Mouse (Mus musculus): ENCODE measurements around the gene Coq10a. TPM values are rescaled to one million over a fixed set of nuclear protein-coding genes. Genes with fewer than 3 reads are reported as not detected.

Coq10a gene
- polyA plus RNA-seq, 1 experiment from 2014 or later = 19.7 TPM

- 12% methylated on average over 4 of the region's 4 CpGs for WGBS
- ATAC-seq (replicated peaks; ENCODE audit: low FRiP score, low read depth) (no peak), DNase-seq (ENCODE audit: low spot score) (peak; percentile 54)
- H3K4me1 ChIP-seq (replicated peaks; ENCODE audit: insufficient read depth, low read length) = peaks cover 15% of the 10 kb centered on the region
- H3K27ac ChIP-seq = peak overlapping the region; percentile 95
- peaks cover 7% of the 10 kb centered on the region for H3K36me3 ChIP-seq (ENCODE audit: insufficient read depth, low read length)
- no peaks in the 10 kb centered on the region for H3K27me3 ChIP-seq (ENCODE audit: insufficient read depth, low read length)
- H3K4me3 ChIP-seq (replicated peaks; ENCODE audit: low read depth, low read length) = peak overlapping the region; percentile 80
- no peak for TF ChIP-seq CTCF (IDR thresholded peaks at IDR 0.05; ENCODE audit: low read depth)
- peak overlapping the region; percentile 43; the same call in 1 of the 2 replicates for H3K9ac ChIP-seq (ENCODE audit: low read depth, low read length)
- H3K9me3 ChIP-seq (replicated peaks; ENCODE audit: low read length) = no peaks in the 10 kb centered on the region
- H3K4me2 ChIP-seq (ENCODE audit: low read length) = peak overlapping the region; percentile 86
These were observed 41.7 kb upstream of the Coq10a start for GRCm38 (mm10) chr10:128410560-128410845.

DNA sequence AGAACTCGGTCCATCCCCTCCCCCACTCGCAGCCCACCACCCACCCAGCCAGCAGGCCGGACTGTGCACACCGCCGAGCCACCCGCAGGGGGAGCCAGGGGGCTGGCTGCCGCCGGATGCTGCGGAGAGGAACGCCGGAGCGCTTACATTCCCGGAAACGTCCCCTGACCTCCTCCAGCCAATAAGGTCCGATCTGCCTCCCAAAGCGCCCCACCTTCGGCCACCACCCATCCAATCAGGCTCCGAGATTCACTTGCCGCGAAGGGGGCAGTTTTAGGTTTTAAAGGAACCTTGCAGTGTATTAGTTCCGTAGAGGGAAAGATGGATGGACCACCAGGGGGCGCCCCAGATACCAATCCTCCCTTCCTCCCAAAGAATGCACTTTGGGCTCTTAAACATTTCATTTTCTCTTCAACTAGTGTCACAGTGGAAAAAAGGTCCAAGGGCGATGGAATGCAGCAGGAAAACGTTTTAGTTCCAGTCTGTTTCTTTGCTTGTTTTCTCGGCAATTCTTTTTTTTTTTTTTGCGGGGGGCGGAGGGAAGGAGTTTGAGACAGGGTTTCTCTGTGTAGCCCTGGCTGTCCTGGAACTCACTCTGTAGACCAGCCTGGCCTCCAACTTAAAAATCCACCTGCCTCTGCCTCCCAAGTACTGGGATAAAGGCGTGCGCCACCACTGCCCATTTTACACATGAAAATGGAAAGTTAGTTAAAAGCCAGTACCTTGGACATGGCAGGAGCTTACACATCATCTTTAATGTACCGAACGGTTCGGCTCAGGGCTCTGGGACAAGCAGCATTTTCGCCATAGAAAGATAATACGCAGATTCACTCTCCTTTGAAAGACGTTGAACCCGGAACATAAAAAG, 41.1 kb upstream of the Coq10a start:
- H3K36me3 ChIP-seq (ENCODE audit: insufficient read depth, low read length) = peaks cover 4% of the 10 kb centered on the region; the same call in 1 of the 2 replicates
- ATAC-seq (replicated peaks; ENCODE audit: low FRiP score, low read depth) (peak; percentile 88), DNase-seq (ENCODE audit: low spot score) (peak; percentile 100)
- H3K9me3 ChIP-seq (replicated peaks; ENCODE audit: low read length) = no peaks in the 10 kb centered on the region
- H3K27ac ChIP-seq = peak overlapping the region; percentile 95
- WGBS = 5% methylated on average over 35 of the region's 36 CpGs
- peak; percentile 92 for TF ChIP-seq CTCF (IDR thresholded peaks at IDR 0.05; ENCODE audit: low read depth)
- peak overlapping the region; percentile 80 for H3K4me3 ChIP-seq (replicated peaks; ENCODE audit: low read depth, low read length)
- H3K4me1 ChIP-seq (replicated peaks; ENCODE audit: insufficient read depth, low read length) = peaks cover 15% of the 10 kb centered on the region
- peak overlapping the region; percentile 96 for H3K4me2 ChIP-seq (ENCODE audit: low read length)
- H3K27me3 ChIP-seq (ENCODE audit: insufficient read depth, low read length) = no peaks in the 10 kb centered on the region
- peak overlapping the region; percentile 73 for H3K9ac ChIP-seq (ENCODE audit: low read depth, low read length)

DNA sequence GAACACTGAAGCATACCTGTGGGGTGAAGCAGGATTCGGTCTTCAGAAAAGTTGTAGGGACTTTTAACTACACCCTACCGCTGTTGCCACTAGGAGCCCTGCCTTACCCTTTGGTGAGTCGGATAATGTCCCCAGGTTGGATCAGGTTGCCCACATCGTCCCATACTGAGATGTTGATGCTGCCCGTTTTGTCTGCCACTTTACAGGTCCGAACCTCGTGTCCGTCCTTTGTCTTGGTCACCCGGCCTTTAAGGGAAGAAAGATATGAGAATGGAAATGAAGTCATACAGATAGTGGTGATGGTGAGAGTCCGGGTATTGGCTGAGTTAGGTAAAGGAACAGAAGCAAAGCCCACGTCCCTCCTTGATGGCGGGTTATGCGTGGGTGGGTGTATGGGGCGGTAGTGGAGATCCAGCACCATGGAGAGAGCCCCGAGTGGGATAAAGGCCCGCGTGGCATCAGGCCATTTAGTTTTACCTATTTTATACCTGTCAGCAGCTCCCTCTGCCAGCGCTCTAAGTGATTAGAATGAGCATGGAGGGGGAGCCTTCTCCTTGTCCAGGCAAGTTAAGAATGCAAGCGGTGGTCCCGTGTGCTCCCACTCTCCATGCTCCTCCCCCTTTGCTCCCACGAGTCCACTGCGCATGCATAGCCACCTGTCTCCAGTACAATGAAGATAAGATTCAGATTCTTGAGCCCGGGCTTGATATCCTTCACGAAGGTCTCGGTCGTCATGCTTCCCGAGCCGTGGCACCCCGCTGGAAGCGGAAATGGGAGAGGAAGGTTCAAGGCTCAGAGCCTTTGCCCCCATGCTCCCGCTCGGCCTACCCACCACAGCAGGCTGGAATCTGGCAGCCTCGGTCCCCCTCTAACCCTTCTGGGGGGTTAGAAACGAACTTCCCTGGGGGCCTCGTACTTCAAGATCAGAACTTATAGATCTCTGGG, 40.1 kb upstream of the Coq10a start:
- TF ChIP-seq CTCF (IDR thresholded peaks at IDR 0.05; ENCODE audit: low read depth) = no peak
- peaks cover 15% of the 10 kb centered on the region for H3K4me1 ChIP-seq (replicated peaks; ENCODE audit: insufficient read depth, low read length)
- peak overlapping the region; percentile 77 for H3K27ac ChIP-seq
- peak overlapping the region; percentile 66 for H3K4me3 ChIP-seq (replicated peaks; ENCODE audit: low read depth, low read length)
- H3K9ac ChIP-seq (ENCODE audit: low read depth, low read length) = peak overlapping the region; percentile 73
- no peak for ATAC-seq (replicated peaks; ENCODE audit: low FRiP score, low read depth)
- DNase-seq (ENCODE audit: low spot score) = peak; percentile 47
- H3K4me2 ChIP-seq (ENCODE audit: low read length) = peak overlapping the region; percentile 96
- 15% methylated on average over 35 of the region's 35 CpGs for WGBS
- no peaks in the 10 kb centered on the region for H3K9me3 ChIP-seq (replicated peaks; ENCODE audit: low read length)
- H3K36me3 ChIP-seq (ENCODE audit: insufficient read depth, low read length) = peaks cover 4% of the 10 kb centered on the region; the same call in 1 of the 2 replicates
- H3K27me3 ChIP-seq (ENCODE audit: insufficient read depth, low read length) = no peaks in the 10 kb centered on the region

- H3K27ac ChIP-seq = no peak overlapping the region
- ATAC-seq (replicated peaks; ENCODE audit: low FRiP score, low read depth) (no peak), DNase-seq (ENCODE audit: low spot score) (no peak)
- H3K4me1 ChIP-seq (replicated peaks; ENCODE audit: insufficient read depth, low read length) = 0 out of 2 replicates have a peak, but pooled peaks cover 4% of the 10 kb centered on the region
- 85% methylated on average over 7 of the region's 7 CpGs for WGBS
- no peaks in the 10 kb centered on the region for H3K9me3 ChIP-seq (replicated peaks; ENCODE audit: low read length)
- TF ChIP-seq CTCF (IDR thresholded peaks at IDR 0.05; ENCODE audit: low read depth) = no peak
- H3K4me2 ChIP-seq (ENCODE audit: low read length) = no peak overlapping the region
- no peak overlapping the region for H3K9ac ChIP-seq (ENCODE audit: low read depth, low read length)
- H3K27me3 ChIP-seq (ENCODE audit: insufficient read depth, low read length) = no peaks in the 10 kb centered on the region
- no peak overlapping the region for H3K4me3 ChIP-seq (replicated peaks; ENCODE audit: low read depth, low read length)
- peaks cover 4% of the 10 kb centered on the region; the same call in 1 of the 2 replicates for H3K36me3 ChIP-seq (ENCODE audit: insufficient read depth, low read length)
These were observed 35.1 kb upstream of the Coq10a start for GRCm38 (mm10) chr10:128403931-128404330.

DNA sequence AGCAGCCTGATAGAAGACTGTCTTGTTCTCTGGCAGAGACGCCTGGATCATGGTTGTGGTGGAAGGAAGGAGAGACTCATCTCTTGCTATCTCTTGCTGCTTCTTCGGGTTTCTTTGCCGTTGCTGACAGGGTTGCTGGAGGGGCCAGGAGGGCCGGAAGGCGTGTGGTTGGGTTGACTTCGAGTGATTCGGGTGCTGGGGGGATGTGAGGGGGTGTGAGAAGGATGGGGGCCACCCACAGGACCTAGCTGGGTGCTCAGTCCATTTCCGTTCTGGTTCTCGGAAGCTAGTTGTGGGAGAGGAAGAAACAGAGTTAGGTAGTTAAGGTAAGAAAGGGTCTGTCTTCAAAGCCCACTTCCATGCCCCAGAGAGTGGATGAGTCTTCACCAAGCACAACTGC, 32.8 kb upstream of the Coq10a start:
- DNase-seq (ENCODE audit: low spot score) (no peak), ATAC-seq (replicated peaks; ENCODE audit: low FRiP score, low read depth) (no peak)
- WGBS = 76% methylated on average over 9 of the region's 9 CpGs
- TF ChIP-seq CTCF (IDR thresholded peaks at IDR 0.05; ENCODE audit: low read depth) = no peak
- Histone ChIP-seq H3K4me1 (replicated peaks; ENCODE audit: insufficient read depth, low read length) (no peaks in the 10 kb centered on the region; the same call in 1 of the 2 replicates), H3K9me3 (replicated peaks; ENCODE audit: low read length) (no peaks in the 10 kb centered on the region), H3K27me3 (ENCODE audit: insufficient read depth, low read length) (no peaks in the 10 kb centered on the region), H3K4me3 (replicated peaks; ENCODE audit: low read depth, low read length) (no peak overlapping the region), H3K4me2 (ENCODE audit: low read length) (no peak overlapping the region), H3K9ac (ENCODE audit: low read depth, low read length) (no peak overlapping the region), H3K36me3 (ENCODE audit: insufficient read depth, low read length) (peaks cover 4% of the 10 kb centered on the region; the same call in 1 of the 2 replicates), H3K27ac (no peak overlapping the region)

- no peak for ATAC-seq (replicated peaks; ENCODE audit: low FRiP score, low read depth)
- peak within 1 kb of the TSS; percentile 44; the same call in 1 of the 2 replicates for H3K27ac ChIP-seq
- no peak for DNase-seq (ENCODE audit: low spot score)
- H3K4me1 ChIP-seq (replicated peaks; ENCODE audit: insufficient read depth, low read length) = no peaks in the 10 kb centered on the region; the same call in 1 of the 2 replicates
- H3K9ac ChIP-seq (ENCODE audit: low read depth, low read length) = 0 out of 2 replicates have a peak within 1 kb of the TSS, but pooled peaks have one; percentile 5
- H3K4me3 ChIP-seq (replicated peaks; ENCODE audit: low read depth, low read length) = peak within 1 kb of the TSS; percentile 24; the same call in 1 of the 2 replicates
- H3K4me2 ChIP-seq (ENCODE audit: low read length) = peak within 1 kb of the TSS; percentile 19; the same call in 1 of the 2 replicates
- H3K36me3 ChIP-seq (ENCODE audit: insufficient read depth, low read length) = peaks cover 3% of the 10 kb centered on the region; the same call in 1 of the 2 replicates
- H3K9me3 ChIP-seq (replicated peaks; ENCODE audit: low read length) = no peaks in the 10 kb centered on the region
- 20% methylated on average over 2 of the region's 2 CpGs for WGBS
- no peaks in the 10 kb centered on the region for H3K27me3 ChIP-seq (ENCODE audit: insufficient read depth, low read length)
- TF ChIP-seq CTCF (IDR thresholded peaks at IDR 0.05; ENCODE audit: low read depth) = no peak
These were observed 32.3 kb upstream of the Coq10a start, which contains the start of gene Slc39a5 for GRCm38 (mm10) chr10:128401056-128401455. Gene Slc39a5, minus strand, starts transcription at chr10:128401229.

Data from kidney, postnatal 0 days (tissue).